Mouse (Mus musculus) fibroblast of lung, adult 2 months (primary cell): Measurements from ENCODE around the gene 4930480E11Rik.
"Not testable (repeated sequence)": the region's sequence is repeated elsewhere in the genome, so short reads cannot be mapped to it uniquely, and the experiment has no call there.

Experiments
- DNase-seq: peaks from one replicate; pipeline ENCODE4 v3.0.0-alpha.2; 2011; ENCODE audit warnings: low read depth

Gene 4930480E11Rik

GRCm38 (mm10) chrX:78369343-78369742, at the start of gene 4930480E11Rik:
TSS of gene 4930480E11Rik (plus strand) at chrX:78369643.
- no peak for DNase-seq

- DNase-seq, result not testable (repeated sequence)
Observed at GRCm38 (mm10) chrX:78403346-78403745, 33.9 kb downstream of the 4930480E11Rik start.
